Comparison of ENCODE assay signal across 19 mouse cellular contexts in the genomic region with DNA sequence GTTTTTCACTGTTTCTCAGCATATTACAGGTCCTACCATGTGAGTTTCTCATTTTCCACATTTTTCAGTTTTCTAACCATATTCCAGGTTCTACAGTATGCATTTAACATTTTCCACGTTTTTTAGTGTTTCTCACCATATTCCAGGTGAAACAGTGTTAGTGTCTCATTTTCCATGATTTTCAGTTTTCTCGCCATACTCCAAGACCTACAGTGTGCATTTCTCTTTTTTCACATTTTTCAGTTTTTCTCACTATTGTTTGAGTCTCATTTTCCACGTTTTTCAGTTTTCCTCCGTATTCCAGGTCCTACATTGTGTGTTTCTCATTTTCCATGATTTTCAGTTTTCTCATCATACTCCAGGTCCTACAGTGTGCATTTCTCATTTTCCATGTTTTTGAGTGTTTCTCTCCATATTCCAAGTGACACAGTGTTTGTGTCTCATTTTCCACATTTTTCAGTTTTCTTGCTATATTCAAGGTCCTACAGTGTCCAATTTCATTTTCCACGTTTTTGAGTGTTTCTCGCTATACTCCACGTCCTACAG.
A peak's percentile ranks its signal among the peaks of the same experiment; 100 is the strongest.
DNase-seq lines count a peak whose midpoint lies in the region; ATAC-seq lines count a peak whose summit lies in the region.
"Had no signal": no experiment of that assay in that cellular context is flagged by ENCODE, and none has a peak within 500 bp of the region (broad histone marks: within the 10 kb centered on the region; RNA-seq: fewer than 3 reads in every experiment).

No protein-coding gene starts in this region.

- no peak overlapping the region for H3K4me2 ChIP-seq in embryonic facial prominence, embryonic 15.5 days (replicated peaks)
- H3K4me2 ChIP-seq in kidney, embryonic 15.5 days = no peak overlapping the region
- no peak overlapping the region for H3K4me2 ChIP-seq in neural tube, embryonic 12.5 days (replicated peaks)
- H3K4me2 ChIP-seq: embryonic facial prominence, embryonic 13.5 days; heart, embryonic 13.5 days; liver, embryonic 15.5 days had no signal

- no peak for DNase-seq in embryonic facial prominence, embryonic 10.5 days (ENCODE audit: low spot score)
- no peak for DNase-seq in kidney, adult 18-20 months
- DNase-seq in neural tube, embryonic 10.5 days (ENCODE audit: extremely low spot score, low spot score) = no peak
- no peak for DNase-seq in adrenal gland, adult 8-10 months
- DNase-seq in right cerebral cortex, postnatal 14 days = no peak
- DNase-seq: adrenal gland, postnatal 25 days; cerebellum, postnatal 25 days; gastrocnemius, postnatal 14 days; layer of hippocampus, adult 9-11 months; left cerebral cortex, postnatal 4 days; right cerebral cortex, postnatal 4 days; thymus, postnatal 4 days had no signal

- H3K4me3 ChIP-seq in embryonic facial prominence, embryonic 15.5 days (replicated peaks) = no peak overlapping the region
- H3K4me3 ChIP-seq in embryonic facial prominence, embryonic 10.5 days = no peak overlapping the region
- no peak overlapping the region for H3K4me3 ChIP-seq in kidney, embryonic 15.5 days (replicated peaks)
- no peak overlapping the region for H3K4me3 ChIP-seq in neural tube, embryonic 12.5 days
- H3K4me3 ChIP-seq: embryonic facial prominence, embryonic 13.5 days; heart, embryonic 13.5 days; liver, embryonic 15.5 days had no signal

- no peak overlapping the region for H3K9ac ChIP-seq in embryonic facial prominence, embryonic 15.5 days
- H3K9ac ChIP-seq in kidney, embryonic 15.5 days = no peak overlapping the region
- no peak overlapping the region for H3K9ac ChIP-seq in neural tube, embryonic 12.5 days
- H3K9ac ChIP-seq: embryonic facial prominence, embryonic 13.5 days; heart, embryonic 13.5 days; liver, embryonic 15.5 days had no signal

- H3K36me3 ChIP-seq in embryonic facial prominence, embryonic 15.5 days = no peaks in the 10 kb centered on the region
- H3K36me3 ChIP-seq in embryonic facial prominence, embryonic 10.5 days (replicated peaks) = no peaks in the 10 kb centered on the region
- no peaks in the 10 kb centered on the region for H3K36me3 ChIP-seq in kidney, embryonic 15.5 days
- H3K36me3 ChIP-seq in neural tube, embryonic 12.5 days = no peaks in the 10 kb centered on the region
- H3K36me3 ChIP-seq: embryonic facial prominence, embryonic 13.5 days; heart, embryonic 13.5 days; liver, embryonic 15.5 days had no signal

- H3K4me1 ChIP-seq in embryonic facial prominence, embryonic 15.5 days = no peaks in the 10 kb centered on the region
- H3K4me1 ChIP-seq in embryonic facial prominence, embryonic 10.5 days = no peaks in the 10 kb centered on the region
- H3K4me1 ChIP-seq in kidney, embryonic 15.5 days = no peaks in the 10 kb centered on the region
- no peaks in the 10 kb centered on the region for H3K4me1 ChIP-seq in neural tube, embryonic 12.5 days
- H3K4me1 ChIP-seq: embryonic facial prominence, embryonic 13.5 days; heart, embryonic 13.5 days; liver, embryonic 15.5 days had no signal

- no peaks in the 10 kb centered on the region for H3K27me3 ChIP-seq in embryonic facial prominence, embryonic 15.5 days
- no peaks in the 10 kb centered on the region for H3K27me3 ChIP-seq in embryonic facial prominence, embryonic 10.5 days (replicated peaks; ENCODE audit: low read depth, poor library complexity, severe bottlenecking)
- H3K27me3 ChIP-seq in kidney, embryonic 15.5 days = no peaks in the 10 kb centered on the region
- no peaks in the 10 kb centered on the region for H3K27me3 ChIP-seq in neural tube, embryonic 12.5 days (replicated peaks)
- H3K27me3 ChIP-seq: embryonic facial prominence, embryonic 13.5 days; heart, embryonic 13.5 days; liver, embryonic 15.5 days had no signal

- no peak overlapping the region for H3K27ac ChIP-seq in embryonic facial prominence, embryonic 15.5 days (replicated peaks)
- H3K27ac ChIP-seq in embryonic facial prominence, embryonic 10.5 days (replicated peaks) = no peak overlapping the region
- H3K27ac ChIP-seq in kidney, embryonic 15.5 days = no peak overlapping the region
- no peak overlapping the region for H3K27ac ChIP-seq in neural tube, embryonic 12.5 days
- H3K27ac ChIP-seq: embryonic facial prominence, embryonic 13.5 days; heart, embryonic 13.5 days; liver, embryonic 15.5 days had no signal

- peaks cover 47% of the 10 kb centered on the region for H3K9me3 ChIP-seq in embryonic facial prominence, embryonic 15.5 days (replicated peaks)
- peaks cover 84% of the 10 kb centered on the region for H3K9me3 ChIP-seq in embryonic facial prominence, embryonic 10.5 days
- peaks cover 44% of the 10 kb centered on the region for H3K9me3 ChIP-seq in kidney, embryonic 15.5 days (replicated peaks)
- peaks cover 71% of the 10 kb centered on the region for H3K9me3 ChIP-seq in neural tube, embryonic 12.5 days

- WGBS in embryonic facial prominence, embryonic 15.5 days = 65% methylated on average over 7 of the region's 7 CpGs
- 60% methylated on average over 7 of the region's 7 CpGs for WGBS in embryonic facial prominence, embryonic 10.5 days
- 67% methylated on average over 7 of the region's 7 CpGs for WGBS in kidney, embryonic 15.5 days
- WGBS in neural tube, embryonic 12.5 days = 62% methylated on average over 7 of the region's 7 CpGs

- peak; percentile 59; the same call in 1 of the 2 replicates for ATAC-seq in embryonic facial prominence, embryonic 15.5 days (ENCODE audit: insufficient number of reproducible peaks, low FRiP score, low TSS enrichment, low read depth)
- 0 out of 2 replicates have a peak, but pooled peaks have one; percentile 69 for ATAC-seq in kidney, embryonic 15.5 days (replicated peaks; ENCODE audit: low FRiP score)
- ATAC-seq in neural tube, embryonic 12.5 days (ENCODE audit: low FRiP score, low read depth) = 0 out of 2 replicates have a peak, but pooled peaks have one; percentile 63
- ATAC-seq: forebrain, embryonic 14.5 days had no signal
